Mouse (Mus musculus): Measurements from ENCODE around the gene AU041133. TPM values are rescaled to one million over a fixed set of nuclear protein-coding genes. Genes with fewer than 3 reads are reported as not detected.
"Not testable (repeated sequence)": the region's sequence is repeated elsewhere in the genome, so short reads cannot be mapped to it uniquely, and the experiment has no call there.

AU041133 gene
- 1 to 10 TPM; 2.8 to 3.3 TPM for total RNA-seq (2021)
- long read RNA-seq, experiment 1, partial matches to known transcripts, result 0 of 2 reads
- long read RNA-seq, experiment 1, other reads (novel, unspliced or antisense), result 1 of 2 reads
- long read RNA-seq, experiment 2, partial matches to known transcripts, result 0 of 4 reads
- long read RNA-seq, experiment 2, other reads (novel, unspliced or antisense), result 0 of 4 reads

- peak; percentile 81 to 87 for DNase-seq
- intact Hi-C loops (cut with DNase I), result no loop called here
Measured at GRCm38 (mm10) chr10:82127850-82128401, at the start of gene AU041133. Gene AU041133, plus strand, starts transcription at chr10:82128013.

- intact Hi-C loops (cut with DNase I), result not testable (repeated sequence)
- peak; percentile 66 to 76 for DNase-seq
Measured at GRCm38 (mm10) chr10:82082728-82083621, 44.8 kb upstream of the AU041133 start, which contains the start of gene BC024063. Gene BC024063, plus strand, starts transcription at chr10:82083353.

GRCm38 (mm10) chr10:82083622-82083971 is 44.2 kb upstream of the AU041133 start:
- DNase-seq; intact Hi-C loops (cut with DNase I): not testable (repeated sequence)

GRCm38 (mm10) chr10:82117206-82117605 is 10.6 kb upstream of the AU041133 start:
- intact Hi-C loops (cut with DNase I), result no loop called here

GRCm38 (mm10) chr10:82145282-82145681 is 17.5 kb downstream of the AU041133 start:
- intact Hi-C loops (cut with DNase I), result no loop called here
- DNase-seq, result no peak

More at GRCm38 (mm10) chr10:82117206-82117605, 10.6 kb upstream of the AU041133 start:
- DNase-seq, result no peak

- intact Hi-C loops (cut with DNase I), result no loop called here
- DNase-seq, result no peak
Measured at GRCm38 (mm10) chr10:82147571-82147970, 19.8 kb downstream of the AU041133 start.

- DNase-seq, result no peak
- intact Hi-C loops (cut with DNase I), result no loop called here
Measured at GRCm38 (mm10) chr10:82167777-82168176, 40.0 kb downstream of the AU041133 start.

- intact Hi-C loops (cut with DNase I), result loop anchor here (2.0 to 5.0 kb wide), 3 partner anchors 542 to 667 kb away; partner anchors contain the start of genes Ankrd24, S1pr4 and Sirt6
Measured at GRCm38 (mm10) chr10:82169776-82170175, 42.0 kb downstream of the AU041133 start.

GRCm38 (mm10) chr10:82170808-82171207 is 43.0 kb downstream of the AU041133 start:
- peak in 1 of 2 experiments; percentile 18 for DNase-seq
- intact Hi-C loops (cut with DNase I), result loop anchor here (2.0 to 5.0 kb wide), 3 partner anchors 544 to 669 kb away; partner anchors contain the start of genes Ankrd24, S1pr4 and Sirt6

More at GRCm38 (mm10) chr10:82169776-82170175, 42.0 kb downstream of the AU041133 start:
- no peak for DNase-seq

GRCm38 (mm10) chr10:82178257-82179064 is 50.6 kb downstream of the AU041133 start:
- peak; percentile 74 to 77 for DNase-seq
- intact Hi-C loops (cut with DNase I), result no loop called here

Other genes starting within 250 kb of the AU041133 start
- gene Zfp781, start 197.5 kb upstream of the AU041133 start, total RNA-seq (2021), result 1 to 10 TPM; 1.0 to 1.1 TPM
- gene Zfp873, start 79.9 kb upstream of the AU041133 start, total RNA-seq (2021), result 1 to 10 TPM; 6.5 to 6.6 TPM
- gene BC024063, start 44.7 kb upstream of the AU041133 start, total RNA-seq (2021), result 1 to 10 TPM; 2.8 to 3.1 TPM
- 1 to 10 TPM; 6.6 to 7.0 TPM for gene Zfp938, start 113.3 kb downstream of the AU041133 start, total RNA-seq (2021)
- gene 4932415D10Rik, start 188.6 kb downstream of the AU041133 start, total RNA-seq (2021), result not detected
- 1 to 10 TPM; 2.2 to 3.9 TPM for gene Gm4924, start 226.2 kb downstream of the AU041133 start, total RNA-seq (2021)